In genomic region chr11:108926345-108927092, GRCm38 (mm10) we compare ENCODE assay signal across 9 mouse cellular contexts. TPM values are rescaled to one million over a fixed set of nuclear protein-coding genes. Genes with fewer than 3 reads are reported as not detected.
DNase-seq lines count a peak whose midpoint lies in the region; ATAC-seq and TF ChIP-seq lines count a peak whose summit lies in the region.
"Had no signal": no experiment of that assay in that cellular context is flagged by ENCODE, and none has a peak within 500 bp of the region (broad histone marks: within the 10 kb centered on the region; RNA-seq: fewer than 3 reads in every experiment).

No protein-coding gene starts in this region.

- peak overlapping the region; percentile 24 for H3K9ac ChIP-seq in hindbrain, embryonic 16.5 days (ENCODE audit: low read depth, low read length)
- H3K9ac ChIP-seq in neural tube, embryonic 14.5 days (replicated peaks; ENCODE audit: low read depth, low read length): no peak overlapping the region
- H3K9ac ChIP-seq: intestine, embryonic 15.5 days had no signal

- peaks cover 80% of the 10 kb centered on the region for H3K4me1 ChIP-seq in hindbrain, embryonic 16.5 days (ENCODE audit: control insufficient read depth, insufficient read depth, low read depth, low read length)
- peaks cover 85% of the 10 kb centered on the region for H3K4me1 ChIP-seq in neural tube, embryonic 14.5 days (ENCODE audit: control insufficient read depth, insufficient read depth, low read length)

- no peak for ATAC-seq in hindbrain, embryonic 16.5 days
- ATAC-seq in neural tube, embryonic 14.5 days (ENCODE audit: low read depth): no peak
- ATAC-seq: intestine, embryonic 15.5 days had no signal

- peak overlapping the region; percentile 93 for H3K4me2 ChIP-seq in hindbrain, embryonic 16.5 days (ENCODE audit: low read length)
- H3K4me2 ChIP-seq in neural tube, embryonic 14.5 days (ENCODE audit: low read depth, low read length): peak overlapping the region; percentile 44

- intact Hi-C loops in left cerebral cortex, adult 2 months (cut with DNase I): no loop called here

- WGBS in hindbrain, embryonic 16.5 days: 46% methylated on average over 10 of the region's 10 CpGs
- 35% methylated on average over 10 of the region's 10 CpGs for WGBS in neural tube, embryonic 14.5 days

- DNase-seq in adrenal gland, adult 2 months: peak; percentile 24
- DNase-seq in adrenal gland, adult 8-10 months: no peak
- DNase-seq in left cerebral cortex, adult 2 months (ENCODE audit: extremely low spot score in 1 of 2, low spot score in 2 of 2): no peak
- DNase-seq in left cerebral cortex, adult 11 months (ENCODE audit: low spot score): no peak
- no peak for DNase-seq in natural killer cell, adult 2 months (ENCODE audit: low spot score in 2 of 2)
- no peak for DNase-seq in layer of hippocampus, adult 9-11 months

- no peaks in the 10 kb centered on the region for H3K27me3 ChIP-seq in hindbrain, embryonic 16.5 days (replicated peaks; ENCODE audit: control insufficient read depth, insufficient read depth, low read length)
- H3K27me3 ChIP-seq in neural tube, embryonic 14.5 days (ENCODE audit: control insufficient read depth, insufficient read depth, low read length): no peaks in the 10 kb centered on the region
- H3K27me3 ChIP-seq: intestine, embryonic 15.5 days had no signal

- TF ChIP-seq CTCF in left cerebral cortex, adult 2 months (IDR thresholded peaks at IDR 0.05): no peak; the same call in 1 of the 2 replicates

- no peak overlapping the region for H3K4me3 ChIP-seq in left cerebral cortex, adult 2 months
- peak overlapping the region; percentile 22 for H3K4me3 ChIP-seq in hindbrain, embryonic 16.5 days (ENCODE audit: low read length)
- peak overlapping the region; percentile 13; the same call in 1 of the 2 replicates for H3K4me3 ChIP-seq in neural tube, embryonic 14.5 days (ENCODE audit: low read depth, low read length)
- H3K4me3 ChIP-seq: intestine, embryonic 15.5 days had no signal

- no peaks in the 10 kb centered on the region for H3K36me3 ChIP-seq in hindbrain, embryonic 16.5 days (ENCODE audit: control insufficient read depth, insufficient read depth, low read length)
- H3K36me3 ChIP-seq in neural tube, embryonic 14.5 days (ENCODE audit: control insufficient read depth, insufficient read depth, low read length): peaks cover 2% of the 10 kb centered on the region; the same call in 1 of the 2 replicates

- H3K9me3 ChIP-seq in hindbrain, embryonic 16.5 days (ENCODE audit: control insufficient read depth, low read length): no peaks in the 10 kb centered on the region
- H3K9me3 ChIP-seq in neural tube, embryonic 14.5 days (ENCODE audit: control insufficient read depth, low read length): no peaks in the 10 kb centered on the region
- H3K9me3 ChIP-seq: intestine, embryonic 15.5 days had no signal

- peak overlapping the region; percentile 21; the same call in 1 of the 2 replicates for H3K27ac ChIP-seq in left cerebral cortex, adult 2 months
- H3K27ac ChIP-seq in hindbrain, embryonic 16.5 days (ENCODE audit: low read depth, low read length): peak overlapping the region; percentile 55
- 0 out of 2 replicates have a peak overlapping the region, but pooled peaks have one; percentile 5 for H3K27ac ChIP-seq in neural tube, embryonic 14.5 days (ENCODE audit: low read depth, low read length)
- H3K27ac ChIP-seq: intestine, embryonic 15.5 days had no signal

RNA-seq across cellular contexts. Expression of gene Axin2, which starts 6.4 kb away (rescaled TPM):
- total RNA-seq in adrenal gland, adult 2 months (2021): 10 to 100 TPM; 28.6 to 47.1 TPM
- 25.7 and 31.4 TPM in 2 replicates for polyA plus RNA-seq in adrenal gland, adult 2 months (2012; rRNA removed)
- total RNA-seq in adrenal gland, adult 8-10 months (2022): 10 to 100 TPM; 42.3 to 93.1 (median 66.6) TPM
- 10 to 100 TPM; 34.0 to 38.7 TPM for total RNA-seq in left cerebral cortex, adult 2 months (2021)
- polyA plus RNA-seq in hindbrain, embryonic 16.5 days (2015; fragmentation: Nextera tagmentation; extraction: Ambion mirVana): 7.2 and 7.7 TPM in 2 replicates
- polyA plus RNA-seq in neural tube, embryonic 14.5 days (2014; fragmentation: Nextera tagmentation; extraction: Ambion mirVana): 6.6 and 9.1 TPM in 2 replicates

Comparison
In these comparisons a context has a peak if more than half of its experiments do, and no peak if none do; other contexts are left out.
1. H3K27ac ChIP-seq: peak in every context shown above with its lines; median percentile 55 in hindbrain, embryonic 16.5 days; 21 in left cerebral cortex, adult 2 months; 5 in neural tube, embryonic 14.5 days.